Mouse (Mus musculus): ENCODE results near the gene Tmem131. TPM values are rescaled to one million over a fixed set of nuclear protein-coding genes. Genes with fewer than 3 reads are reported as not detected.

Tmem131 gene
- polyA plus RNA-seq, 1 experiment from 2014 or later: 13.8 TPM

DNA sequence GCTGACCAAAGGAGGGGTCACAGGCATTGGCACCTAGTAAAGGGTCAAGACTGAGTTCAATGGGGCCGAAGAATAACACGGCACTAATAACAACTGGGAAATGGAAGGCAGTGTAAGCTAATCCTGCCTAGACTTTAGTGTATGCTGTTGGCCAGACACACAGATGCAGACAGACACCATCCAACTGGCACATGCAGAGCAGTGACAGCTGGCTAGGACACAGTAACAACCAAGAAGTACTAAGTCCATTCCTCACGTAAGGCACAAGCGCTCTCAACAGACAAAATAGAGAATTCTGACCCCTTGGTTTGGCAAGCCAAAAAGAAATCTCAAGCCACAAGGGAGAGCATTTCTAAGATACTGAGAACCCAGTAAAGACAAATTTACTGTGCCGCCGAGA, 8.7 kb downstream of the Tmem131 start:
- DNase-seq (ENCODE audit: low spot score): no peak
- H3K4me3 ChIP-seq: no peak overlapping the region
- no peaks in the 10 kb centered on the region for H3K27me3 ChIP-seq (ENCODE audit: low read depth, poor library complexity, severe bottlenecking)
- H3K4me1 ChIP-seq: peaks cover 13% of the 10 kb centered on the region
- no peaks in the 10 kb centered on the region for H3K9me3 ChIP-seq (replicated peaks)
- no peak overlapping the region for H3K27ac ChIP-seq
- no peaks in the 10 kb centered on the region for H3K36me3 ChIP-seq
- 81% methylated on average over 6 of the region's 6 CpGs for WGBS

DNA sequence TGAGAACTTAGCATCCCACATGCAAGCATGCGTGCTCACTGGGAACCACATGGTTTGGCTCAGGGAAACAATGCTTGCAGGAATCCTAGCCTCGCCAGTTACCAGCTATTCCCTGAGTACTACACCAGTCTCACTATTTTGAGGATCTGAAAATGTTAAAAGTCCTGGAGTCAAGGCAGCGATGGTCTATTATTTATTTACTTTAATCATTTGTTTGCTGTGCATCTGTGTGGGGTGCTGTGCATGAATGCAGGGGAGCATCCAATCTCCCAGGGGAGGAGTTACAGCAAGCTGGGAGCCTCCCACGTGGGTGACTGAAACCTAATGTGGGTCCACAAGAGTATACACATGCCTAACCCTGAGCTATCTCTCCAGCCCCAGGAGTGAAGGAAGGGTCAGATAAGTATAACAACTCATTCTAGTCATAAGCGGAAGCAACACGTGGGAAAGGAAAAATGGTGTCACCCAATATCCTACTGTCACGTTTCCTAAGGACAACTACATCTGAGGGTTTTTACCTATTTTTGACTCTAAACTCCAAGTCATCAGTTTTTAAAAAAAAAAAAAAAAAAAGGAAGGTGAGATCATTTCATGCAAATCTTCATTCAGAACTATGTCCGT, 9.4 kb downstream of the Tmem131 start:
- Histone ChIP-seq H3K36me3 (no peaks in the 10 kb centered on the region), H3K4me1 (peaks cover 13% of the 10 kb centered on the region), H3K27me3 (ENCODE audit: low read depth, poor library complexity, severe bottlenecking) (no peaks in the 10 kb centered on the region), H3K9me3 (replicated peaks) (no peaks in the 10 kb centered on the region), H3K4me3 (no peak overlapping the region), H3K27ac (no peak overlapping the region)
- WGBS: 91% methylated on average over 8 of the region's 8 CpGs
- no peak for DNase-seq (ENCODE audit: low spot score)

DNA sequence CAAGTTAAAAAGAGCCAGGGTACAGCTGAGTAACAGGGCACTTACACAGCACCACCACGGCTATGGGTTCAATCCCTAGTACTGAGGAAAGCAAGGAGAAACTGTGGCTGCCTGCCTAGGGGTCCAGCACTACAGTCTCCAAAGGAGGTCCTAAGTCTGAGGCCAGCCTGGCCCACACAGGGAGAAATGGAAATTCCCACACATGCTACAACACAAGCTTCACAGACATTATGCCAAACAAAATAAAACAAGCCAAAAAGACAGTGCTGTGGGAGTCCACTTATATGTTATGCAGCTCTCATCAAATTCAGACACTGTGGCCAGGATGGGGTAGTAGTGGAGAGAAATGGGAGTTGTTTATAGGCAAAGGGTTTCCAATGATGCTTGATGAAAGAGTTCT, 11.2 kb downstream of the Tmem131 start:
- Histone ChIP-seq H3K9me3 (replicated peaks) (no peaks in the 10 kb centered on the region), H3K4me3 (no peak overlapping the region), H3K36me3 (no peaks in the 10 kb centered on the region), H3K27me3 (ENCODE audit: low read depth, poor library complexity, severe bottlenecking) (no peaks in the 10 kb centered on the region), H3K4me1 (peaks cover under 1% of the 10 kb centered on the region), H3K27ac (no peak overlapping the region)
- DNase-seq (ENCODE audit: low spot score): no peak
- 96% methylated on average over 1 of the region's 1 CpGs for WGBS

DNA sequence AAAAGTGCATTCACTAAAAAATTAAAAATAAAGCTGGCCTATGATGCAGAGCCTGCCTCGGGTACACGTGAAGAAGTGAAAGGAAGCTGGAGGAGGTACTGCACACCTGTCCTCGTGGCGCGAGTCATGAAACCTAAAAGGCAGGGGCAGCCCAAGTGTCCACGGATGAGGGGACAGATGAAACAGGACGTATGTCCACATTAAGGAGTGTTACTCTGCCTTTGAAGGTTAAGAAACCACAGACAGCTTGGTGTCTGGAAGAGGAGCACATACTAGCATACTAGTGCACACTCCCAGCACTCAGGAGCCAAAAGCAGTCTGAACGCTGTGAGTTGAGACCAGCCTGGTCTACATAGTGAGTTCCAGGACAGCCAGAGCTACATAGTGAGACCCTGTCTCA, 12.6 kb downstream of the Tmem131 start:
- H3K36me3 ChIP-seq: no peaks in the 10 kb centered on the region
- no peak for DNase-seq (ENCODE audit: low spot score)
- H3K9me3 ChIP-seq (replicated peaks): no peaks in the 10 kb centered on the region
- WGBS: 91% methylated on average over 8 of the region's 8 CpGs
- no peak overlapping the region for H3K27ac ChIP-seq
- H3K27me3 ChIP-seq (ENCODE audit: low read depth, poor library complexity, severe bottlenecking): no peaks in the 10 kb centered on the region
- no peaks in the 10 kb centered on the region for H3K4me1 ChIP-seq
- no peak overlapping the region for H3K4me3 ChIP-seq

DNA sequence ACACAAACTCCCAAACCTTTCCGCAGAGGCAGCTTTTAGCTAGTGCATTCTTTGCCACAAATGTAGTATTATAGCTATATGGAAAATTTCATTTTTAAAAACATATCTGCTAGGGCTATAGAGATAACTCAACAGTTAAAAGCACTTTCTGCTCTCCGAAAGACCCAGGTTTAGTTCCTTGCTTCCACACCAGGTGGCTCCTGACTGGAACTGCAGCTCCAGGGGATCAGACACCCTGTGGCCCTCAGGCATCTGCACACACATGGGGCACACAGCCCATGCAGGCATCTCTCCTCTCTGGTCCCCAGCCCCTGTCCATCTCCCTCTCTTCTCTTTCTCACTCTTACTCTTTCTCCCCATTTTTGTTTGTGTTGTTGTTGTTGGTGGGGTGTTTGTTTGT, 13.5 kb downstream of the Tmem131 start:
- Histone ChIP-seq H3K4me3 (no peak overlapping the region), H3K4me1 (no peaks in the 10 kb centered on the region), H3K9me3 (replicated peaks) (no peaks in the 10 kb centered on the region), H3K36me3 (no peaks in the 10 kb centered on the region), H3K27ac (no peak overlapping the region), H3K27me3 (ENCODE audit: low read depth, poor library complexity, severe bottlenecking) (no peaks in the 10 kb centered on the region)
- WGBS: 90% methylated on average over 2 of the region's 2 CpGs
- DNase-seq (ENCODE audit: low spot score): no peak

DNA sequence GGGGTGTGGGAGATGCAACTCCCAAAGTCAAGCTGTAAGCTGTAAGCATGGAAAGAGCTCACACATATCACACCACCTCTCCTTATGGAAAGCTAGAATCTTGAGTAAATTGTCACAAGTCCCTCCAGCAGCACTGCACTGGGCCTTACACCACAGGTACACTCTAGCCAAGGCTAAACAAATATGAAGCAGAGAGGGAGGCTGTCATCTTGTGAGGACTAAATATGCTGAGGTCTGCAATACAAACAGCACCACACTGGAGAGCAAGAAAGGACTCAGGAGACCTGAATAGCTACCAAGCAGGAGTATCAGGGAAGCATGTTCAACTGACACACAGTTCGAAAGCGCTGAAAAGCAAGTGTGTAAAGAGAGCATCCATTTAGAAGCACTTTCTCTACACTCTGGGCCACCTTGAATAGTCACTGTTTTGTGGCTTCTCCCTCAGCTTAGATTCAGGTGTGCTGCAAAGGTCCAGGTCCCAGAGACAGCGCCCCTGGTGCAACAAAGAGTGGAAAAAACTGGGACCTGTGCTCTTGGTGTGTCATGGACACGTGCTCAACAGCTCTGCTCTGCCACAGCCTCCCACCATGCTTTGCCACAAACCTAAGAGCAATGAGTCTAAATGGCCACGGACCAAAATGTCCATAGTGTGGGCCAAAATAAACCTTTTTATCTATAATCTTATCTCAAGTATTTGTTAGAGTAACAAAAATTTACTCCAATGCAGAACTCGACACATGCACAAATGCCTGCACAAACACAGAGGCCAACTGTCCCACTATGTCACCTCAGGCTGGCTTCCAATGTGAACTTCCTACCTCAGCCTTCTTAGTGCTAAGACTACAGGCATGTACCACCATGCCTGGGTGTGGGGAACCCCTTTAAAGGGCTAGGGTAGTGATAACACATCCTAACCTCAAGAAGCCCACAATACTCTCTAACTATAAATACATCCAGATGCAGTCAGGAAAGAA, 14.8 kb downstream of the Tmem131 start:
- DNase-seq (ENCODE audit: low spot score): no peak
- 94% methylated on average over 6 of the region's 6 CpGs for WGBS
- Histone ChIP-seq H3K4me1 (no peaks in the 10 kb centered on the region), H3K9me3 (replicated peaks) (no peaks in the 10 kb centered on the region), H3K27me3 (ENCODE audit: low read depth, poor library complexity, severe bottlenecking) (no peaks in the 10 kb centered on the region), H3K4me3 (no peak overlapping the region), H3K36me3 (no peaks in the 10 kb centered on the region), H3K27ac (no peak overlapping the region)

DNA sequence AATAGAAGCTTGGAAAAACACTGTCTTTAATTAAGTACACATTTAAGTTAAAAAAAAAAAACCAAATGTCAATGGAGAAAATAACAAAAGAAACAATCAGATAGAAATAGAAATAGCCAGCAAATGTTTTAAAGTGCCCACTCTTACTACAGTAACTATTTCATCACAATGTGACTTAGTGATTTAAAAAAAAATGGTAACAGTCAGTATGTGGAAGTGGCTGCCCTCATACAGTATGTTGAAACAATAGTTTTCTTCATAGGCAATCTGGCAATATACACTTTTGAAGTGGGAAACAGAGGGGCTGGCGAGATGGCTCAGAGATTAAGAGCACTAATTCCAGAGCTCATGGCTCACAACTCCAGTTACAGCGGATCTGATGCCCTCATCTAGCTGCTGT, 15.9 kb downstream of the Tmem131 start:
- no peaks in the 10 kb centered on the region for H3K9me3 ChIP-seq (replicated peaks)
- no peak overlapping the region for H3K4me3 ChIP-seq
- no peaks in the 10 kb centered on the region for H3K36me3 ChIP-seq
- WGBS: 85% methylated on average over 2 of the region's 2 CpGs
- no peaks in the 10 kb centered on the region for H3K27me3 ChIP-seq (ENCODE audit: low read depth, poor library complexity, severe bottlenecking)
- H3K4me1 ChIP-seq: no peaks in the 10 kb centered on the region
- no peak for DNase-seq (ENCODE audit: low spot score)
- no peak overlapping the region for H3K27ac ChIP-seq

DNA sequence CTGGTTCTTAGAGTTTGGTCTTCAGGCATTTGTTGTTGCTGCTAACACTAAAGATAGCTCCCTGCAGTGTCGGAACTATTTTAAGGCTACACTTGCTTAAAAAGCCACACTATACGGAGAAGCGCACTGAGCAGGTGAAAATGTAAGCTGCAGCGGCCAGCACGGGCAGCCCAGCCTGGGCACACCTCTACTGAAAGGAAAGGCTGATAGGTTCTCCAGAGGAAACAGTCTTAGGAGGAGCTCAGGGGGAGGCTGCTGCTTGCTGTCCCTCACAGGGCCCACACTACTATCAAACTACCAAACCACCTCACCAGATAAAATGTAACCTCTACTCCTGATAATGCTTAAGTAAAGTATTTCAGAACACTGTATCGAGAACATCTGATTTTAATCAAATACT, 16.7 kb downstream of the Tmem131 start:
- Histone ChIP-seq H3K4me3 (no peak overlapping the region), H3K27me3 (ENCODE audit: low read depth, poor library complexity, severe bottlenecking) (no peaks in the 10 kb centered on the region), H3K9me3 (replicated peaks) (no peaks in the 10 kb centered on the region), H3K27ac (no peak overlapping the region), H3K4me1 (0 out of 2 replicates have a peak, but pooled peaks cover 4% of the 10 kb centered on the region), H3K36me3 (no peaks in the 10 kb centered on the region)
- WGBS: 93% methylated on average over 6 of the region's 6 CpGs
- DNase-seq (ENCODE audit: low spot score): no peak

DNA sequence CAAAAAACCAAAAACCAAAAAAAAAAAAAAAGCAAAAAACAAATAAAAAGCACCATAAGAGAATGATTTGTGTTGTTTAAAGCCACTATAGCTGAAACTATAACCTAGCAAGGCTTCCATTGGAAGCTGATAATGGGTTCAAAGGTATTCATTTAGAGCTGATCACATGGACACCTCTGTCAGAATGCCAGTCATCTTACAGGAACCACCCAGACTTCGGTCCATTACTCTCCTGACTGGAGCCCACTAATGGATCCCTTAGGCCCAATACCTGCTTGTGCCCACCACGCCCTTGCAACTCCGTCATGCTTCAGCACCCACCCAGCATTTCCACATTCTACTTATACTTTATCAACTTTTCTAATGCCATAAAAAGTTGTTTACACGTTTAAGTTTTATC, 17.2 kb downstream of the Tmem131 start:
- H3K9me3 ChIP-seq (replicated peaks): no peaks in the 10 kb centered on the region
- no peak overlapping the region for H3K27ac ChIP-seq
- no peaks in the 10 kb centered on the region for H3K27me3 ChIP-seq (ENCODE audit: low read depth, poor library complexity, severe bottlenecking)
- no peak overlapping the region for H3K4me3 ChIP-seq
- 94% methylated on average over 4 of the region's 4 CpGs for WGBS
- DNase-seq (ENCODE audit: low spot score): no peak
- 0 out of 2 replicates have a peak, but pooled peaks cover 5% of the 10 kb centered on the region for H3K4me1 ChIP-seq
- no peaks in the 10 kb centered on the region for H3K36me3 ChIP-seq

DNA sequence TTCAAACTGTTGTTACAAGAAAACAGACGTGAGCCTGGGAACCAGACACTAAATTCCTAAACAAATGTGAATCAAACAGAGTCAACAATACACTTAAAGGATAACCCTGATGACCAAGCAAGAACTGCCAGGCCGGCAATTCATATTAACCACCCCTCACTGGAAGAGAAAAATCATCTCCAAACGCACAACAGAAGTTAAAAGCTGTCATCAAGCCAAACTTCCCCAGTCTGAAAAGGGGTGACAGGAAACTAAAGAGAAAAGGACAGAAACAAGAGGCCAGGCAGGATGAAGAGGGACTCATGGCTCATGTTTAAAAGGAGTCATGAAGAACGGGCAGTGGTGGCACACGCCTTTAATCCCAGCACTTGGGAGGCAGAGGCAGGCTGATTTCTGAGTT, 17.7 kb downstream of the Tmem131 start:
- DNase-seq (ENCODE audit: low spot score): no peak
- Histone ChIP-seq H3K36me3 (no peaks in the 10 kb centered on the region), H3K27me3 (ENCODE audit: low read depth, poor library complexity, severe bottlenecking) (no peaks in the 10 kb centered on the region), H3K9me3 (replicated peaks) (no peaks in the 10 kb centered on the region), H3K4me3 (no peak overlapping the region), H3K4me1 (0 out of 2 replicates have a peak, but pooled peaks cover 5% of the 10 kb centered on the region), H3K27ac (no peak overlapping the region)
- WGBS: 84% methylated on average over 5 of the region's 5 CpGs

DNA sequence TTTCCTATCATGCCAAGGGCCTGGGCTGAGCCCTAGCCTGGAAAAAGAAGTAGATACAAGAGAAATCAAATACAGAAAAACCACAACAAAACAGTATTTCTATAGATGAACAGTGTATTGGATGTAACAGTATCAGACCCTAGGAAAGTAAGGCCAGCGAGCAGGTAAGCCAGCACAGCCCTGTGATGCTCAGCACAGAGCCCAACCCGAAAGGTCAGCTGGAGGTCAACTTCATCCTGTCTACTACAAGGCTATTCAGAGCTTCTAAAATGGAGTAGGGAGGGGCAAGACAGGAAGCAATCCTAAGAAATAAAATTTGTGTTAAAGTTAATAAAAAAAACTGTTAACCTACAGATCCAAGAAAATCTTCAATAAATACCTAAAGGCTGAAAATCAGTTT, 18.6 kb downstream of the Tmem131 start:
- Histone ChIP-seq H3K9me3 (replicated peaks) (no peaks in the 10 kb centered on the region), H3K36me3 (no peaks in the 10 kb centered on the region), H3K4me1 (peaks cover 9% of the 10 kb centered on the region; the same call in 1 of the 2 replicates), H3K27me3 (ENCODE audit: low read depth, poor library complexity, severe bottlenecking) (no peaks in the 10 kb centered on the region), H3K27ac (no peak overlapping the region), H3K4me3 (no peak overlapping the region)
- DNase-seq (ENCODE audit: low spot score): no peak
- WGBS: 75% methylated on average over 2 of the region's 2 CpGs

DNA sequence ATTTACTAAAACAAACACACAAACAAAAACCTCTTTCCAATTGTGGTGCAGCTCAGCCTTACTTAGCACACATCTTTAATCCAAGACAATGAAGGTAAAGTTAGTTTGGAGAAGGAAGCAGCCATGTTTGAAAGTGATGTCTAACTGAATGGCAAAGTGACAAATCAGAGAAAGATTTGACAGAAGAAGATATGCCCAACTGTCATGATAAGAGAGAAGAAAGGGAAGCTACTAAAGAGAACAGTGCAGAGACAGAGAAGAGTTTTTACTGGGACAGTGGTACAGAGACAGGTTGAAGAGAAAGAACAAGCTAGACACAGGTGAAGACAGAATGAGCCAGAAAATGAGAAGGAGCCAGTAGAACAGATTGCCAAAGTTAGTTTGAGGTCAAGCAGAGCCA, 19.6 kb downstream of the Tmem131 start:
- H3K9me3 ChIP-seq (replicated peaks): no peaks in the 10 kb centered on the region
- no peak for DNase-seq (ENCODE audit: low spot score)
- peaks cover 9% of the 10 kb centered on the region for H3K4me1 ChIP-seq

DNA sequence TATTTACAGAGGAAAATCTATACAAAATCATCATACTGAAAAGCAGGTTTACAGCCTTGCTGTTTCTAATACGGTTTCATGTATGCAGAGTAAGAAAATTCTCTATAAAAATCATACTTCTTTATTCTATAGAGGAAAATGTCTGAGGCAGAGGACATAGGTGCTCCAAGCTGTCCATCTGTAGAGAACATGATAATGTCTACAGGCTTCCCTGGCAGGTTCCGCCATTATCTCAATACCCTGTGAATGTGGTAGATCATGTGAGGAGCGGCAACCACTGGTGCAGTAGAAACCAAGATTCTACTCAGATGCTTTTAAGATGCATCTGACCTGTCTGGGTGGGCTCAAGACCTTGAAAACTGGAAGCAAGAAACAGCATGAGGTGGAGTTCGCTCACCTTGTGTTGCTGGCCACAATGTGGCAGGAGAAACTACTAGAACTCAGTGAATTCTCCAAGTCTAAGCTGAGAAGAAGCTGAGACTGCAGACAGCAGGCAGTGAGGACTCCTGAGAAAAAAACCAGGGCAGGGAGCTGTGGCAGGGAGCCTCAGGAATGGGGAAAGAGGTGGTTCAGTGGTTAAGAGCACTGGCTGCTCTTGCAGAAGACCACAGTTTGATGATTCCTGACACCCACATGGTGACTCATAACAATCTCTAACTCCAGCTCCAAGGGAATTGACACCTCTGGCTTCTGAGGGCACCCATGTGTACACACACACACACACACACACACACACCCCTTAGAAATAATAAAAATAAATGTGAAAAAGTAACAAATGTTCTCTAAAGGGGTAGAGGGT, 20.6 kb downstream of the Tmem131 start:
- DNase-seq (ENCODE audit: low spot score): no peak
- H3K27ac ChIP-seq: no peak overlapping the region
- peaks cover 9% of the 10 kb centered on the region for H3K4me1 ChIP-seq
- no peak overlapping the region for H3K4me3 ChIP-seq
- no peaks in the 10 kb centered on the region for H3K9me3 ChIP-seq (replicated peaks)
- 96% methylated on average over 4 of the region's 4 CpGs for WGBS
- H3K27me3 ChIP-seq (ENCODE audit: low read depth, poor library complexity, severe bottlenecking): no peaks in the 10 kb centered on the region
- no peaks in the 10 kb centered on the region for H3K36me3 ChIP-seq

More for the DNA sequence above, 19.6 kb downstream of the Tmem131 start:
- Histone ChIP-seq H3K27ac (no peak overlapping the region), H3K36me3 (no peaks in the 10 kb centered on the region), H3K4me3 (no peak overlapping the region), H3K27me3 (ENCODE audit: low read depth, poor library complexity, severe bottlenecking) (no peaks in the 10 kb centered on the region)
